Mouse (Mus musculus) megakaryocyte-erythroid progenitor cell, adult 5 weeks (primary cell): ENCODE results near the gene Gm9964. TPM values are rescaled to one million over a fixed set of nuclear protein-coding genes. Genes with fewer than 3 reads are reported as not detected.

Experiments
- polyA plus RNA-seq: library from polyadenylated mRNA; stranded (reverse); fragments of >175 nt; gene quantifications from 2 replicates; pipeline ENCODE4 v1.2.3, GENCODE M21; 2012

Gene Gm9964
- polyA plus RNA-seq = not detected in 2 replicates

GRCm38 (mm10) chr11:79296856-79297491 is at the start of gene Gm9964:
Gene Gm9964, minus strand, starts transcription at chr11:79296906.

GRCm38 (mm10) chr11:79339234-79339807 is 42.6 kb upstream of the Gm9964 start, which contains the start of gene Nf1:
Gene Nf1, plus strand, starts transcription at chr11:79339693.

GRCm38 (mm10) chr11:79254391-79255098 is 42.2 kb downstream of the Gm9964 start, which contains the start of gene Wsb1:
Gene Wsb1, minus strand, starts transcription at chr11:79254671.

Other genes starting within 250 kb of the Gm9964 start
- gene Ksr1, start 150.5 kb downstream of the Gm9964 start, polyA plus RNA-seq = 37.1 and 43.4 TPM in 2 replicates
- 214 and 242 TPM in 2 replicates for gene Wsb1, start 42.2 kb downstream of the Gm9964 start, polyA plus RNA-seq
- 6.0 and 6.2 TPM in 2 replicates for gene Nf1, start 42.8 kb upstream of the Gm9964 start, polyA plus RNA-seq
- 0.05 TPM in 2 replicates for gene Omg, start 207.2 kb upstream of the Gm9964 start, polyA plus RNA-seq
- gene Evi2b, start 226.9 kb upstream of the Gm9964 start, polyA plus RNA-seq = 22.3 and 23.3 TPM in 2 replicates
- 0.28 and 0.42 TPM in 2 replicates for gene Evi2, start 233.7 kb upstream of the Gm9964 start, polyA plus RNA-seq
- 1.6 and 2.2 TPM in 2 replicates for gene Evi2a, start 233.7 kb upstream of the Gm9964 start, polyA plus RNA-seq